Comparison of ENCODE assay signal across 36 mouse cellular contexts in genomic region chr3:153897216-153897615, GRCm38 (mm10). TPM values are rescaled to one million over a fixed set of nuclear protein-coding genes. Genes with fewer than 3 reads are reported as not detected.
DNase-seq lines count a peak whose midpoint lies in the region; ATAC-seq and TF ChIP-seq lines count a peak whose summit lies in the region.
"Had no signal": no experiment of that assay in that cellular context is flagged by ENCODE, and none has a peak within 500 bp of the region (broad histone marks: within the 10 kb centered on the region; RNA-seq: fewer than 3 reads in every experiment).

No protein-coding gene starts in this region.

- no peak overlapping the region for H3ac ChIP-seq in C2C12 (ENCODE audit: control insufficient read depth, insufficient read length, low read depth)

- ATAC-seq in common myeloid progenitor, adult 5-6 weeks (replicated peaks; ENCODE audit: low read depth, poor library complexity, severe bottlenecking) = peak; percentile 67
- ATAC-seq in megakaryocyte-erythroid progenitor cell, adult 5-6 weeks (replicated peaks; ENCODE audit: low FRiP score, low TSS enrichment, poor library complexity, severe bottlenecking) = peak; percentile 39; the same call in 1 of the 2 replicates
- ATAC-seq in hindbrain, embryonic 13.5 days (ENCODE audit: low FRiP score) = no peak
- ATAC-seq in hindbrain, embryonic 11.5 days (ENCODE audit: low FRiP score) = no peak
- ATAC-seq: forebrain, embryonic 15.5 days; intestine, postnatal 0 days; midbrain, embryonic 13.5 days had no signal

- no peak overlapping the region for H3K4me3 ChIP-seq in C2C12 (ENCODE audit: insufficient read depth, poor library complexity, severe bottlenecking)
- no peak overlapping the region for H3K4me3 ChIP-seq in hindbrain, embryonic 13.5 days
- H3K4me3 ChIP-seq in hindbrain, embryonic 11.5 days (ENCODE audit: low read depth, low read length) = no peak overlapping the region
- H3K4me3 ChIP-seq: forebrain, embryonic 15.5 days; heart, embryonic 15.5 days; limb, embryonic 12.5 days; lung, embryonic 15.5 days; megakaryocyte, embryonic 14.5 days; midbrain, embryonic 13.5 days; neural tube, embryonic 12.5 days had no signal

- H3K79me3 ChIP-seq in C2C12 (ENCODE audit: low read depth) = no peaks in the 10 kb centered on the region

- peak; percentile 56 for DNase-seq in thymus, postnatal 14 days
- no peak for DNase-seq in c-Kit-positive CD71-positive TER-119-positive erythroid progenitor cells, embryonic 14.5 days (ENCODE audit: low spot score)
- no peak for DNase-seq in cerebellum, adult 9-11 months
- DNase-seq in hindbrain, embryonic 11.5 days (ENCODE audit: low spot score) = no peak
- DNase-seq: adrenal gland, postnatal 14 days; cerebellum, adult 11-12 months; cerebellum, postnatal 10 days; gastrocnemius, postnatal 36 days; kidney, postnatal 14 days; layer of hippocampus, adult 9-11 months; right cerebral cortex, postnatal 4 days had no signal

- peaks cover 5% of the 10 kb centered on the region for H3K36me3 ChIP-seq in C2C12 (ENCODE audit: control insufficient read depth, insufficient read depth)
- H3K36me3 ChIP-seq in hindbrain, embryonic 13.5 days = no peaks in the 10 kb centered on the region
- no peaks in the 10 kb centered on the region for H3K36me3 ChIP-seq in hindbrain, embryonic 11.5 days (ENCODE audit: control insufficient read depth, insufficient read depth, low read length)
- H3K36me3 ChIP-seq: forebrain, embryonic 15.5 days; heart, embryonic 15.5 days; limb, embryonic 12.5 days; lung, embryonic 15.5 days; midbrain, embryonic 13.5 days; neural tube, embryonic 12.5 days had no signal

- H3K27ac ChIP-seq in hindbrain, embryonic 13.5 days = no peak overlapping the region
- no peak overlapping the region for H3K27ac ChIP-seq in hindbrain, embryonic 11.5 days (ENCODE audit: low read depth, low read length)
- H3K27ac ChIP-seq: forebrain, embryonic 15.5 days; heart, embryonic 15.5 days; hindbrain, embryonic 14.5 days; limb, embryonic 12.5 days; lung, embryonic 15.5 days; midbrain, embryonic 13.5 days; neural tube, embryonic 12.5 days; stomach, postnatal 0 days had no signal

- H3K9ac ChIP-seq in hindbrain, embryonic 13.5 days = no peak overlapping the region
- H3K9ac ChIP-seq in hindbrain, embryonic 11.5 days (ENCODE audit: low read depth, low read length) = no peak overlapping the region
- H3K9ac ChIP-seq: forebrain, embryonic 15.5 days; heart, embryonic 15.5 days; hindbrain, embryonic 14.5 days; limb, embryonic 12.5 days; lung, embryonic 15.5 days; midbrain, embryonic 13.5 days; neural tube, embryonic 12.5 days had no signal

- TF ChIP-seq CTCF in C2C12 (IDR thresholded peaks at IDR 0.05; ENCODE audit: control insufficient read depth, insufficient read depth, insufficient read length) = no peak

- no peaks in the 10 kb centered on the region for H3K27me3 ChIP-seq in C2C12 (ENCODE audit: control insufficient read depth, insufficient read depth, insufficient read length)
- H3K27me3 ChIP-seq in hindbrain, embryonic 13.5 days = no peaks in the 10 kb centered on the region
- no peaks in the 10 kb centered on the region for H3K27me3 ChIP-seq in hindbrain, embryonic 11.5 days (ENCODE audit: control insufficient read depth, insufficient read depth, low read length)
- H3K27me3 ChIP-seq: CH12.LX; forebrain, embryonic 15.5 days; heart, embryonic 15.5 days; limb, embryonic 12.5 days; lung, embryonic 15.5 days; midbrain, embryonic 13.5 days; neural tube, embryonic 12.5 days had no signal

- 81% methylated on average over 6 of the region's 6 CpGs for WGBS in hindbrain, embryonic 13.5 days
- 79% methylated on average over 6 of the region's 6 CpGs for WGBS in hindbrain, embryonic 11.5 days

- H3K4me2 ChIP-seq in hindbrain, embryonic 13.5 days = no peak overlapping the region
- H3K4me2 ChIP-seq in hindbrain, embryonic 11.5 days (replicated peaks; ENCODE audit: low read depth, low read length) = no peak overlapping the region
- H3K4me2 ChIP-seq: forebrain, embryonic 15.5 days; heart, embryonic 15.5 days; hindbrain, embryonic 14.5 days; limb, embryonic 12.5 days; lung, embryonic 15.5 days; midbrain, embryonic 13.5 days; neural tube, embryonic 12.5 days had no signal

- H3K9me3 ChIP-seq in hindbrain, embryonic 13.5 days = no peaks in the 10 kb centered on the region
- H3K9me3 ChIP-seq in hindbrain, embryonic 11.5 days (ENCODE audit: control insufficient read depth, low read length) = no peaks in the 10 kb centered on the region
- H3K9me3 ChIP-seq: forebrain, embryonic 15.5 days; heart, embryonic 15.5 days; limb, embryonic 12.5 days; lung, embryonic 15.5 days; megakaryocyte, embryonic 14.5 days; midbrain, embryonic 13.5 days; neural tube, embryonic 12.5 days had no signal

- H3K4me1 ChIP-seq in hindbrain, embryonic 13.5 days (replicated peaks) = no peaks in the 10 kb centered on the region; the same call in 1 of the 2 replicates
- no peaks in the 10 kb centered on the region for H3K4me1 ChIP-seq in hindbrain, embryonic 11.5 days (replicated peaks; ENCODE audit: control insufficient read depth, insufficient read depth, low read length)
- H3K4me1 ChIP-seq: forebrain, embryonic 15.5 days; heart, embryonic 15.5 days; limb, embryonic 12.5 days; lung, embryonic 15.5 days; midbrain, embryonic 13.5 days; neural tube, embryonic 12.5 days had no signal

- H3K79me2 ChIP-seq in C2C12 (ENCODE audit: control insufficient read depth, insufficient read depth) = no peaks in the 10 kb centered on the region

TF ChIP-seq in C2C12, 6 proteins besides CTCF, POLR2A, EP300 and RAD21:
- TF ChIP-seq USF1 (IDR thresholded peaks at IDR 0.05; ENCODE audit: low read depth) (no peak), MYOD1 (IDR thresholded peaks at IDR 0.05; ENCODE audit: control insufficient read depth, insufficient read length, low read depth) (peak; percentile 45)

RNA-seq across cellular contexts. Expression of gene Msh4, which starts 8.7 kb away (rescaled TPM):
- polyA plus RNA-seq in C2C12 (2012; fragmentation: generic; extraction: Trizol) = 0.02 TPM
- 0.23 TPM in 1 of 2 replicates, not detected in the other for total RNA-seq in common myeloid progenitor, adult 5-6 weeks (2017)
- 0.17 and 0.49 TPM in 2 replicates for total RNA-seq in megakaryocyte-erythroid progenitor cell, adult 5-6 weeks (2014; fragmentation: Nextera tagmentation)
- not detected in 2 replicates for total RNA-seq in megakaryocyte-erythroid progenitor cell, adult 5-6 weeks (2017)
- 0.09 and 0.25 TPM in 2 replicates for polyA plus RNA-seq in hindbrain, embryonic 13.5 days (2015; fragmentation: Nextera tagmentation; extraction: Ambion mirVana)
- polyA plus RNA-seq in hindbrain, embryonic 11.5 days (2014; fragmentation: Nextera tagmentation; extraction: Ambion mirVana) = 0.05 and 0.08 TPM in 2 replicates
- total RNA-seq: gastrocnemius, postnatal 36 days had no signal
- polyA plus RNA-seq: embryonic facial prominence, embryonic 11.5 days; liver, adult 2 months had no signal

RNA-seq across cellular contexts. Expression of gene Rabggtb, which starts 15.6 kb away (rescaled TPM):
- polyA plus RNA-seq in C2C12 (2012; fragmentation: generic; extraction: Trizol) = 65.9 TPM
- 135 and 147 TPM in 2 replicates for total RNA-seq in common myeloid progenitor, adult 5-6 weeks (2017)
- 211 and 271 TPM in 2 replicates for total RNA-seq in megakaryocyte-erythroid progenitor cell, adult 5-6 weeks (2014; fragmentation: Nextera tagmentation)
- total RNA-seq in megakaryocyte-erythroid progenitor cell, adult 5-6 weeks (2017) = 274 and 354 TPM in 2 replicates
- polyA plus RNA-seq in hindbrain, embryonic 13.5 days (2015; fragmentation: Nextera tagmentation; extraction: Ambion mirVana) = 44.9 and 46.1 TPM in 2 replicates
- polyA plus RNA-seq in hindbrain, embryonic 11.5 days (2014; fragmentation: Nextera tagmentation; extraction: Ambion mirVana) = 41.8 and 43.6 TPM in 2 replicates

RNA-seq across cellular contexts. Expression of gene Acadm, which starts 47.2 kb away (rescaled TPM):
- polyA plus RNA-seq in C2C12 (2012; fragmentation: generic; extraction: Trizol) = 26.0 TPM
- 253 and 277 TPM in 2 replicates for total RNA-seq in common myeloid progenitor, adult 5-6 weeks (2017)
- 69.9 and 82.5 TPM in 2 replicates for total RNA-seq in megakaryocyte-erythroid progenitor cell, adult 5-6 weeks (2014; fragmentation: Nextera tagmentation)
- 201 and 332 TPM in 2 replicates for total RNA-seq in megakaryocyte-erythroid progenitor cell, adult 5-6 weeks (2017)
- polyA plus RNA-seq in hindbrain, embryonic 13.5 days (2015; fragmentation: Nextera tagmentation; extraction: Ambion mirVana) = 55.6 and 63.7 TPM in 2 replicates
- polyA plus RNA-seq in hindbrain, embryonic 11.5 days (2014; fragmentation: Nextera tagmentation; extraction: Ambion mirVana) = 55.0 and 63.6 TPM in 2 replicates

RNA-seq across cellular contexts. Expression of gene Asb17, which starts 53.2 kb away (rescaled TPM):
- 0.02 TPM for polyA plus RNA-seq in C2C12 (2012; fragmentation: generic; extraction: Trizol)
- 0.58 and 1.3 TPM in 2 replicates for total RNA-seq in common myeloid progenitor, adult 5-6 weeks (2017)
- total RNA-seq in megakaryocyte-erythroid progenitor cell, adult 5-6 weeks (2014; fragmentation: Nextera tagmentation) = 11.2 and 12.2 TPM in 2 replicates
- 3.7 and 4.2 TPM in 2 replicates for total RNA-seq in megakaryocyte-erythroid progenitor cell, adult 5-6 weeks (2017)
- 0.17 and 0.21 TPM in 2 replicates for polyA plus RNA-seq in hindbrain, embryonic 13.5 days (2015; fragmentation: Nextera tagmentation; extraction: Ambion mirVana)
- polyA plus RNA-seq in hindbrain, embryonic 11.5 days (2014; fragmentation: Nextera tagmentation; extraction: Ambion mirVana) = 0.25 and 0.86 TPM in 2 replicates
- total RNA-seq: adrenal gland, postnatal 14 days; ES-E14; gastrocnemius, adult 18-20 months; gastrocnemius, postnatal 36 days; heart, adult 8-10 months; heart, postnatal 25 days; left cerebral cortex, postnatal 14 days; liver, adult 2 months had no signal
- polyA plus RNA-seq: cortical plate, adult 2 months; frontal cortex, adult 2 months; hindbrain, embryonic 14.5 days; intestine, postnatal 0 days; kidney, embryonic 14.5 days; liver, adult 2 months; midbrain, embryonic 13.5 days had no signal

Comparison
In these comparisons a context has a peak if more than half of its experiments do, and no peak if none do; other contexts are left out.
1. ATAC-seq: peak in common myeloid progenitor, adult 5-6 weeks (single experiment) and megakaryocyte-erythroid progenitor cell, adult 5-6 weeks (single experiment); none in hindbrain, embryonic 13.5 days (single experiment) and hindbrain, embryonic 11.5 days (single experiment).